Mouse (Mus musculus) adrenal gland, adult 18-20 months (tissue): ENCODE results near the gene Cd2. TPM values are rescaled to one million over a fixed set of nuclear protein-coding genes. Genes with fewer than 3 reads are reported as not detected.

Experiments used
- DNase-seq, 2 experiments: peaks; one replicate each; pipeline ENCODE4 v3.0.0; 2021 to 2022; ENCODE audit warnings: low spot score in 2 of 2
- total RNA-seq, 2 experiments: library from RNA; stranded (reverse); gene quantifications; 1 replicate in 1 of 2; 2 replicates in 1 of 2; pipeline ENCODE4 v1.2.3; 2021

The Cd2 gene
- total RNA-seq, 2 experiments from 2014 or later = 0.76 to 1.5 TPM

- DNase-seq = no peak
Observed at GRCm38 (mm10) chr3:101233424-101233823, 54.3 kb downstream of the Cd2 start.

- DNase-seq = no peak
Observed at GRCm38 (mm10) chr3:101232570-101232969, 55.2 kb downstream of the Cd2 start.

- DNase-seq = no peak
Observed at GRCm38 (mm10) chr3:101230201-101230600, 57.5 kb downstream of the Cd2 start.

GRCm38 (mm10) chr3:101229551-101229930, 58.2 kb downstream of the Cd2 start:
- no peak for DNase-seq

- no peak for DNase-seq
Observed at GRCm38 (mm10) chr3:101228868-101229550, 58.7 kb downstream of the Cd2 start.

GRCm38 (mm10) chr3:101228066-101228465, 59.7 kb downstream of the Cd2 start:
- DNase-seq = no peak

Other genes starting within 250 kb of the Cd2 start
- 10 to 100 TPM; 24.3 to 28.0 TPM for gene Ptgfrn, start 177.7 kb downstream of the Cd2 start, total RNA-seq
- gene Igsf3, start 89.1 kb upstream of the Cd2 start, total RNA-seq = 1 to 10 TPM; 3.1 to 3.8 TPM